Mouse (Mus musculus) heart, embryonic 11.5 days (tissue): ENCODE measurements at regions not wholly inside any gene's neighbourhood (a gene's known extent, or its start where the extent isn't known, plus 50 kb on each side); places are given as distances from the start of the nearest gene placed in this dataset.

Experiments used
- ATAC-seq: fragments of 200-750 bp; cut with Nextera tagmentation; replicated peaks from 2 replicates; pipeline ENCODE4 v1.8.0; 2017; ENCODE audit warnings: moderate library complexity; ENCODE audit not compliant: insufficient number of reproducible peaks, low FRiP score, low TSS enrichment
- H3K27ac ChIP-seq: fragments of 300-500 bp; sonication (generic); 2 replicates; pipeline ENCODE4 v1.5.1; 2014; ENCODE audit warnings: mild to moderate bottlenecking, low read depth, low read length
- H3K27me3 ChIP-seq: fragments of 300-500 bp; sonication (generic); 2 replicates; pipeline ENCODE4 v1.6.1; 2014; ENCODE audit warnings: mild to moderate bottlenecking, low read length, mixed read lengths; ENCODE audit not compliant: control insufficient read depth, insufficient read depth
- H3K36me3 ChIP-seq: fragments of 300-500 bp; sonication (generic); 2 replicates; pipeline ENCODE4 v1.6.1; 2014; ENCODE audit warnings: mild to moderate bottlenecking, low read length, moderate library complexity, mixed read lengths; ENCODE audit not compliant: control insufficient read depth, insufficient read depth
- H3K4me1 ChIP-seq: fragments of 300-500 bp; sonication (generic); 2 replicates; pipeline ENCODE4 v1.6.1; 2014; ENCODE audit warnings: low read length; ENCODE audit not compliant: control insufficient read depth, insufficient read depth
- H3K4me2 ChIP-seq: fragments of 300-500 bp; sonication (generic); 2 replicates; pipeline ENCODE4 v1.6.1; 2014; ENCODE audit warnings: mild to moderate bottlenecking, moderate library complexity
- H3K4me3 ChIP-seq: fragments of 300-500 bp; sonication (generic); 2 replicates; pipeline ENCODE4 v1.5.1; 2014; ENCODE audit warnings: low read depth, low read length
- H3K9ac ChIP-seq: fragments of 300-500 bp; sonication (generic); 2 replicates; pipeline ENCODE4 v1.6.1; 2014; ENCODE audit warnings: mild to moderate bottlenecking, low read depth, low read length, moderate library complexity
- H3K9me3 ChIP-seq: fragments of 300-500 bp; sonication (generic); replicated peaks from 2 replicates; pipeline ENCODE4 v1.6.1; 2016; ENCODE audit warnings: low read length; ENCODE audit not compliant: control insufficient read depth
- whole genome bisulfite sequencing: fragments of 180-500 bp; shearing (Covaris S2); extraction: QIAGEN DNeasy Blood & Tissue Kit; methylation state at CpG from one replicate; pipeline ENCODE4 v1.1.7; 2014; ENCODE audit not compliant: insufficient replicate concordance; 5-methylcytosine and 5-hydroxymethylcytosine counted together

DNA sequence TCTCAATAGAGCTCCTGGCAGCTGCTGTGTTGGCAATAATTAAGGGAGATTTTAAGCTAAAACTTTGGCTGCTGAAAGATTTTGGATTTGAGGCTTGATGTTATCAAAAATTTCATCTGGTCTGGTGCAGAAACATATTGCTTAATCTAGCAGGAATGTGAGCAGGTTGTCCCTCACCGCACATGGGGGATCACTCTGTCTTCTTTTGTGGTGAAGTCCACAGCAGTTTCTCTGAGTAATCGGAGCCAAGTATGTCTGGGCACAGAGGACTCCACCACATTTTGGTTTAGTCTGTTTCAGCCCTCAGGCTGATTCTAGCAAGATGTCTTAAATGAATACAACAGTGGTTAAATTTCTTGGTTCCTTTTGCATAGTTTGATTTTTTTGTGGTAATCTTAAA lies 331.7 kb downstream of the Pdgfc start:
- no peak for ATAC-seq
- no peaks in the 10 kb centered on the region for H3K36me3 ChIP-seq
- WGBS = 82% methylated on average over 2 of the region's 2 CpGs
- H3K27me3 ChIP-seq = no peaks in the 10 kb centered on the region
- H3K4me1 ChIP-seq = no peaks in the 10 kb centered on the region
- H3K27ac ChIP-seq = no peak overlapping the region
- H3K4me2 ChIP-seq = no peak overlapping the region
- no peak overlapping the region for H3K9ac ChIP-seq
- no peaks in the 10 kb centered on the region for H3K9me3 ChIP-seq
- no peak overlapping the region for H3K4me3 ChIP-seq

DNA sequence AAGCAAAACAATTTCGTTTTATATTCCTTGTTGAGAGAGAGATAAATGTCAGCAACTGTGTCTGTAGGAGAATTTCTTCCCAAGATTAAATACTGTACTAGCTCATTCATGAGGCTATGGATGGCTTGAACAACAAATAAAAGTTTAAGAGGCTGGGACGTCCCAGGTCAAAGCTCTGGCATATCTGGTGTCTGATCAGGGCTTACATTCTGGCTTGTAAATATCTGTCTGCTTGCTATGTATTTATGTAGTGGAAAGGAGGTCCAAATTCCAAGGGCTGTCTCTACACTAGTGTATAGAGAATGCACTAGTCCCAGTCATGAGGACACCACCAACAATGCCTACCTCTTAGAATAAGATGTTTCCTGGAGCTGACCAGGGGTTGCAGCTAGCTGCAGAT lies 332.4 kb downstream of the Pdgfc start:
- Histone ChIP-seq H3K4me1 (no peaks in the 10 kb centered on the region), H3K27me3 (no peaks in the 10 kb centered on the region), H3K36me3 (no peaks in the 10 kb centered on the region), H3K27ac (no peak overlapping the region), H3K9me3 (no peaks in the 10 kb centered on the region), H3K9ac (no peak overlapping the region), H3K4me2 (no peak overlapping the region), H3K4me3 (no peak overlapping the region)
- 61% methylated on average over 2 of the region's 2 CpGs for WGBS
- ATAC-seq = no peak

DNA sequence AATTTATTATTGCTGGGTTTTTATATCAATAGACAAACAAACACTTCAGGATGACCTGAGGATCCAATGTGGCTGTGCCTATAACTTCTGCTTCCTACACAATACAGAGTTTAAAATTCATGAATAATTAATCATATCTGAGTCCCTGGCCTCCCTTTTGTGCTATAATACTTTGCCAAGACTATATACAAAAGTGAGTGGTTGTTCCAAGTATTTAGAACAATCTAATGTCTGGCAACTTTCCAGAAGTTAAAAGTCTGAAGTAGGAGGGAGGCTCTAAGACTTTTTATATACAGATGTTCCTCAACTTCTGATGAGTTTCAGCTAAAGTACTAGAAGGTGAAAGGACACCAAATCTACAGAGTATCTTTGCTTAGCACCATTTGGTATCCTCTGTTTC lies 333.5 kb downstream of the Pdgfc start:
- Histone ChIP-seq H3K4me1 (no peaks in the 10 kb centered on the region), H3K4me2 (no peak overlapping the region), H3K9ac (no peak overlapping the region), H3K4me3 (no peak overlapping the region), H3K27ac (no peak overlapping the region), H3K27me3 (no peaks in the 10 kb centered on the region), H3K36me3 (no peaks in the 10 kb centered on the region), H3K9me3 (no peaks in the 10 kb centered on the region)
- no peak for ATAC-seq

DNA sequence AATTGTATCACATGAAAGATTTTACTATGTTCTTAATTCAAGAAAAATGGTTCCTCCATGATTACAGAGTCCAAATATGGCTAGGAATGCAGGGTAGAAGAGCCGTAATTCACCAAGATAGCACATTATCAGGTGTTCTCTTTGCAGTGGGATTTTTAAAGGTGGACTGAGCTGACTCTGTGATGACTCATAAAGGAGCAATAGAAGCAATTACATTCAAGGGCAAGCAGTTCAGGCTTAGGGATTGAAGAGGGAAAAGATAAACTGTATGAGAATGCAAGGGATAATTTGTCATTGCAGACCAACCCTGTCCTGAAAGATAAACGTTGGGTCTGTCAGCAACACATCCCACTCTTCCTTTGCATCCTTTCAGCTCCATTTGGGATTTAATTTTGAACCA lies 339.8 kb downstream of the Pdgfc start:
- Histone ChIP-seq H3K4me2 (no peak overlapping the region), H3K36me3 (no peaks in the 10 kb centered on the region), H3K27ac (0 out of 2 replicates have a peak overlapping the region, but pooled peaks have one; percentile 10), H3K9me3 (no peaks in the 10 kb centered on the region), H3K4me1 (peaks cover 4% of the 10 kb centered on the region; the same call in 1 of the 2 replicates), H3K27me3 (no peaks in the 10 kb centered on the region), H3K4me3 (no peak overlapping the region), H3K9ac (no peak overlapping the region)
- WGBS = 14% methylated on average over 2 of the region's 2 CpGs
- no peak for ATAC-seq

DNA sequence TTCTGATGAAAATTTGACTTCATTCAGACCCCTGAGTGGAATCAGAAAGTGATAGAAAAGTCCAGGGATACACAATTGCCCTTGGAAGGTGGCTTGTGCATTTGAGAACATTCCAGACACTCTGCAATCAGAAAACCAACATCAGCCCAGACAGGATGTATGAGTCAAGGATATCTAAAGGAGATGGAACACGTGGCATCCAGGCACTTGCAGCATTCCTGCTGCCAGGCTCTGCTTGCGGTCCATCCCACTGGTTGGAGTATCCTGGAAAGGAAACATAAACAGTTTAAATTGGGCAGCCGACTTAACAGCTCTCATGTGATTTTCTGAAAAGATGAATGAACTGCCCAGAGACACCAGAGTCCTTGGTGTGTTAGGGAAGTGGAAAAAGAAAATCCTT lies 341.2 kb downstream of the Pdgfc start:
- peak; percentile 74 for ATAC-seq

DNA sequence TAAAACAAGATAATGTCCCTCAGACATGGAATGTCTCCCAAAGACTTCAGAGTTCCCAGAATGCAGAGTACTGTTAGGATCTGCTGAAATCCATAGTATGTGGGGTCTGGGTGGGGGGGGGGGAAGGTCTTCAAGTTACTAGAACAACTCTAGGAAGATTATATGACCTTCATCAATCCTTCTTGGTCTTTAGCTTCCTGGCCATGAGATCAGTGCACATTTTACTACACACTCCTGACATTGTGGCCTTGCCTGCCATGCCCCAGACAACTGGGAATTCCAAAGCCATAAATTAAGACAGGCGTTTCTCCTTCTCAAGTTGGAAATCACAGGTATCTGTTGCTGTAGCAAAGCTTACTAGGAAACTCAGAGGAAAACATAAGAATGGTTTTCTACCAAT lies 343.1 kb downstream of the Pdgfc start:
- Histone ChIP-seq H3K4me1 (peaks cover 4% of the 10 kb centered on the region; the same call in 1 of the 2 replicates), H3K9ac (no peak overlapping the region), H3K27ac (no peak overlapping the region), H3K4me3 (no peak overlapping the region), H3K4me2 (no peak overlapping the region), H3K9me3 (no peaks in the 10 kb centered on the region), H3K36me3 (no peaks in the 10 kb centered on the region), H3K27me3 (no peaks in the 10 kb centered on the region)
- WGBS = 64% methylated on average over 1 of the region's 1 CpGs
- ATAC-seq = no peak

More for the DNA sequence above, 341.2 kb downstream of the Pdgfc start:
- Histone ChIP-seq H3K27me3 (no peaks in the 10 kb centered on the region), H3K4me2 (no peak overlapping the region), H3K36me3 (no peaks in the 10 kb centered on the region), H3K4me3 (no peak overlapping the region), H3K27ac (0 out of 2 replicates have a peak overlapping the region, but pooled peaks have one; percentile 10), H3K9me3 (no peaks in the 10 kb centered on the region), H3K9ac (no peak overlapping the region), H3K4me1 (peaks cover 4% of the 10 kb centered on the region; the same call in 1 of the 2 replicates)
- 17% methylated on average over 3 of the region's 3 CpGs for WGBS

DNA sequence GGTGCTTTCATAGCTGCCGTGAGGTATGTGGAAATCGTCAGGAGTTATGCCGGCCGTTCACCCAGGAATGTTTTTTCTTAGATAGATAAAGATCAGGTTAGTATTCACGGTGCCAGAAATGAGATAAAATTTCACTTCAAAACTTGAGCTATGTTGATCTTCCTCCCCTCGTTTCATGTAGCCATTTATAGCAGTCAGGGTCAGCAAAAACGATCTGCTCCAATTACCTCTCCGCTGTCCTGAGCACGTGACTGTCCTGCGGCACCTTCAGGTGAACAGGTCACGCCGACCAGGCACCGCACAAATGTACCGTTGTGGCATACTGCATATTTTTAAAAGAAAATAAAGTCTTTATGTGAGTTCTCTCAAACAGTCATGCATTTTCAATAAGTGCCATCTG lies 350.7 kb downstream of the Pdgfc start:
- H3K27ac ChIP-seq = no peak overlapping the region
- no peak overlapping the region for H3K4me3 ChIP-seq
- H3K9me3 ChIP-seq = no peaks in the 10 kb centered on the region
- H3K4me1 ChIP-seq = no peaks in the 10 kb centered on the region
- no peaks in the 10 kb centered on the region for H3K36me3 ChIP-seq
- H3K9ac ChIP-seq = no peak overlapping the region
- no peak overlapping the region for H3K4me2 ChIP-seq
- 63% methylated on average over 14 of the region's 14 CpGs for WGBS
- no peaks in the 10 kb centered on the region for H3K27me3 ChIP-seq
- no peak for ATAC-seq

DNA sequence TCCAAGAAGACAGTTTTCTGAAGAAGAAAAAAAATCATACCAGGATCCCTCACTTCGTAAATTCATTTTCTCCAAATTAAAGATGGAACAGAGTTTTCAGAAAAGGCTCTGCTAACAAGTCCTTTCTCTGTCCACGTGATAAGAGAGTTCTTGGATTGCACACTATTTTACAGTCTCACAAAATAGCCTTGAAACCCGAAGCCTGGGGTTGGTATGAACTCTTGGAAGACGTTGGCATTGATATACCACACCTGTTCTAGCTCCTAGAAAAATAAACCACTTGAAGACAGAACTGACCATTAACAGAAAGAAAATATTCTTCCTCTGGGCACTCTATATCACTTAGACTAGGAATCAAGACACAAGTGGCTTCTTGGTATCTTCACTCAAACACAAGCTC lies 351.4 kb downstream of the Pdgfc start:
- H3K36me3 ChIP-seq = no peaks in the 10 kb centered on the region
- H3K9me3 ChIP-seq = no peaks in the 10 kb centered on the region
- 58% methylated on average over 4 of the region's 4 CpGs for WGBS
- H3K27ac ChIP-seq = no peak overlapping the region
- H3K27me3 ChIP-seq = no peaks in the 10 kb centered on the region
- no peak overlapping the region for H3K4me2 ChIP-seq
- no peaks in the 10 kb centered on the region for H3K4me1 ChIP-seq
- no peak overlapping the region for H3K4me3 ChIP-seq
- H3K9ac ChIP-seq = no peak overlapping the region
- ATAC-seq = no peak

DNA sequence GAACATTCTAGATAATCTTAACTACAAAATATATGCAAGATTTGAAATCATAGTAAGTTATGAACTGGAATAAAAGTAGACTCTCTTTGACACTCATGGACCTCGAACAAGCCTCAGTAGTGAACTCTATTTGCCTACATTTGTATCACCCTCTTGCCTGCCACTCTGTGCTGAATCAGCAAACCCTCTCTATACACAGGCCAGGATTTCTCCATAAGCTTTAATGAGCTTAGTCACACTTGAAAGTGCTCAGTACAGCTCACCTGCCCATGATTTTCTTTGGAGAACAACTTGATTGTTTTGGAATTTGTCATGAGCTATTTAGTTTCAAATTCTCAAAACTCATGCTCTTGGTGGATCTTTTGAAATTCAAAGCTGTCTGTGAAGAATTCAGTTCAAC lies 361.0 kb downstream of the Pdgfc start:
- WGBS = 75% methylated on average over 1 of the region's 1 CpGs
- ATAC-seq = no peak
- Histone ChIP-seq H3K4me3 (no peak overlapping the region), H3K4me2 (no peak overlapping the region), H3K36me3 (no peaks in the 10 kb centered on the region), H3K27ac (no peak overlapping the region), H3K4me1 (no peaks in the 10 kb centered on the region), H3K9me3 (no peaks in the 10 kb centered on the region), H3K9ac (no peak overlapping the region), H3K27me3 (no peaks in the 10 kb centered on the region)
